In the genomic region with DNA sequence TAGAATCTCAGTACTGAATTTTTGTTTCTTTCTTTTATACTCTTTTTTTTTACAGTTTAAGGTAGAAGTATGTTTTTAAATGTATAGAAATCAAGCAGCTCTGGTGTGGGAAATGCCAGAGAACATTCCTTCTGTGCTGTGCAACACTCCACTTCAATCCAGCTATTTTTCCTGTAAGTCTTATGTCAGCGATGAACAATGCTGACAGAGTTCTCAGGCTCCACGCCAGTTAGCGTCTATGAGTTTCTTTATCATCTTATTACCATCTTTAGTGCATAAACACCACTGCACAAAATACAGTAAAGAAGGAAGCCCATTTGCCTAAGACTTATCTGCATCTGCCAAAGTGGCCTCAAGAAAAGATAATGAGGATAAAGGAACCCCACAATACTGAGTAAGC, we compare ENCODE assay signal across 22 mouse cellular contexts.
DNase-seq lines count a peak whose midpoint lies in the region; ATAC-seq and TF ChIP-seq lines count a peak whose summit lies in the region.
"Had no signal": no experiment of that assay in that cellular context is flagged by ENCODE, and none has a peak within 500 bp of the region (broad histone marks: within the 10 kb centered on the region; RNA-seq: fewer than 3 reads in every experiment).

No protein-coding gene starts in this region.

- POLR2A ChIA-PET in Patski (lab: Charles Lee): no interaction called here

- peak; percentile 62 for DNase-seq in embryonic facial prominence, embryonic 14.5 days (ENCODE audit: low spot score)
- no peak for DNase-seq in embryonic facial prominence, embryonic 10.5 days (ENCODE audit: low spot score)
- peak; percentile 35 for DNase-seq in limb, embryonic 14.5 days (ENCODE audit: low spot score)
- no peak for DNase-seq in limb, embryonic 10.5 days (ENCODE audit: low spot score)
- DNase-seq in 3T3-L1 (ENCODE audit: low read depth, low spot score) (peak; percentile 63), Patski (ENCODE audit: low read depth, low spot score) (no peak)
- DNase-seq in adrenal gland, adult 2 months: no peak
- DNase-seq in layer of hippocampus, adult 2 months (ENCODE audit: low spot score in 2 of 2): no peak
- DNase-seq: adrenal gland, postnatal 10 days; adrenal gland, postnatal 25 days; cerebellum, adult 11 months; cerebellum, adult 18-20 months; cerebellum, adult 8-10 months; cerebellum, adult 9-11 months; cerebellum, postnatal 14 days; cerebellum, postnatal 36 days; embryo, embryonic 11 days; forebrain, postnatal 0 days had no signal

- H3K4me1 ChIP-seq in embryonic facial prominence, embryonic 14.5 days (ENCODE audit: control insufficient read depth, insufficient read depth, low read length): no peaks in the 10 kb centered on the region
- H3K4me1 ChIP-seq in embryonic facial prominence, embryonic 10.5 days: no peaks in the 10 kb centered on the region
- no peaks in the 10 kb centered on the region for H3K4me1 ChIP-seq in limb, embryonic 14.5 days (ENCODE audit: control insufficient read depth, insufficient read depth, low read length)
- H3K4me1 ChIP-seq in limb, embryonic 10.5 days: 0 out of 2 replicates have a peak, but pooled peaks cover 5% of the 10 kb centered on the region
- H3K4me1 ChIP-seq: embryonic facial prominence, embryonic 12.5 days; forebrain, embryonic 13.5 days; forebrain, embryonic 15.5 days had no signal

- no peak overlapping the region for H3K4me3 ChIP-seq in embryonic facial prominence, embryonic 14.5 days (ENCODE audit: low read depth, low read length)
- H3K4me3 ChIP-seq in embryonic facial prominence, embryonic 10.5 days: no peak overlapping the region
- H3K4me3 ChIP-seq in limb, embryonic 14.5 days (replicated peaks; ENCODE audit: low read length): no peak overlapping the region
- H3K4me3 ChIP-seq in limb, embryonic 10.5 days: no peak overlapping the region
- no peak overlapping the region for H3K4me3 ChIP-seq in layer of hippocampus, adult 2 months
- H3K4me3 ChIP-seq: embryonic facial prominence, embryonic 12.5 days; embryonic facial prominence, embryonic 15.5 days; forebrain, embryonic 13.5 days; forebrain, embryonic 15.5 days had no signal

- H3K27ac ChIP-seq in embryonic facial prominence, embryonic 14.5 days (replicated peaks; ENCODE audit: low read depth, low read length): no peak overlapping the region
- no peak overlapping the region for H3K27ac ChIP-seq in embryonic facial prominence, embryonic 10.5 days (replicated peaks)
- H3K27ac ChIP-seq in limb, embryonic 14.5 days (replicated peaks; ENCODE audit: low read depth, low read length): no peak overlapping the region
- no peak overlapping the region for H3K27ac ChIP-seq in limb, embryonic 10.5 days
- no peak overlapping the region for H3K27ac ChIP-seq in layer of hippocampus, adult 2 months
- H3K27ac ChIP-seq: embryonic facial prominence, embryonic 12.5 days; embryonic facial prominence, embryonic 15.5 days; forebrain, embryonic 13.5 days; forebrain, embryonic 15.5 days had no signal

- ATAC-seq in embryonic facial prominence, embryonic 14.5 days (ENCODE audit: low read depth): no peak
- ATAC-seq in limb, embryonic 14.5 days (ENCODE audit: low FRiP score, low read depth): no peak
- peak; percentile 39 for ATAC-seq in Patski
- ATAC-seq: forebrain, embryonic 13.5 days; forebrain, embryonic 15.5 days; forebrain, postnatal 0 days had no signal

- no peak overlapping the region for H3K9ac ChIP-seq in embryonic facial prominence, embryonic 14.5 days (ENCODE audit: low read depth, low read length)
- no peak overlapping the region for H3K9ac ChIP-seq in limb, embryonic 14.5 days (ENCODE audit: low read depth, low read length, severe bottlenecking)
- H3K9ac ChIP-seq: embryonic facial prominence, embryonic 12.5 days; embryonic facial prominence, embryonic 15.5 days; forebrain, embryonic 13.5 days; forebrain, embryonic 15.5 days; forebrain, postnatal 0 days had no signal

- no peak overlapping the region for H3K4me2 ChIP-seq in embryonic facial prominence, embryonic 14.5 days (ENCODE audit: low read depth, low read length)
- H3K4me2 ChIP-seq in limb, embryonic 14.5 days (replicated peaks; ENCODE audit: low read depth, low read length, severe bottlenecking): no peak overlapping the region
- H3K4me2 ChIP-seq: embryonic facial prominence, embryonic 12.5 days; embryonic facial prominence, embryonic 15.5 days; forebrain, embryonic 13.5 days; forebrain, embryonic 15.5 days had no signal

- 57% methylated on average over 3 of the region's 3 CpGs for WGBS in embryonic facial prominence, embryonic 14.5 days
- WGBS in embryonic facial prominence, embryonic 10.5 days: 88% methylated on average over 3 of the region's 3 CpGs
- WGBS in limb, embryonic 14.5 days: 83% methylated on average over 3 of the region's 3 CpGs
- 92% methylated on average over 3 of the region's 3 CpGs for WGBS in limb, embryonic 10.5 days

- CTCF ChIA-PET in Patski (lab: Charles Lee): no interaction called here

- no peaks in the 10 kb centered on the region for H3K27me3 ChIP-seq in embryonic facial prominence, embryonic 14.5 days (replicated peaks; ENCODE audit: control insufficient read depth, insufficient read depth, low read length)
- H3K27me3 ChIP-seq in embryonic facial prominence, embryonic 10.5 days (replicated peaks; ENCODE audit: low read depth, poor library complexity, severe bottlenecking): no peaks in the 10 kb centered on the region
- H3K27me3 ChIP-seq in limb, embryonic 14.5 days (ENCODE audit: control insufficient read depth, insufficient read depth, low read length): no peaks in the 10 kb centered on the region
- no peaks in the 10 kb centered on the region for H3K27me3 ChIP-seq in limb, embryonic 10.5 days (ENCODE audit: low read depth, poor library complexity, severe bottlenecking)
- peaks cover 6% of the 10 kb centered on the region for H3K27me3 ChIP-seq in Patski
- H3K27me3 ChIP-seq: embryonic facial prominence, embryonic 12.5 days; embryonic facial prominence, embryonic 15.5 days had no signal

- TF ChIP-seq CTCF in Patski (IDR thresholded peaks at IDR 0.05): no peak
- no peak for TF ChIP-seq CTCF in layer of hippocampus, adult 2 months (conservative IDR thresholded peaks at IDR 0.05)

- no peaks in the 10 kb centered on the region for H3K36me3 ChIP-seq in embryonic facial prominence, embryonic 14.5 days (ENCODE audit: control insufficient read depth, insufficient read depth, low read length)
- H3K36me3 ChIP-seq in embryonic facial prominence, embryonic 10.5 days (replicated peaks): no peaks in the 10 kb centered on the region
- H3K36me3 ChIP-seq in limb, embryonic 14.5 days (ENCODE audit: control insufficient read depth, insufficient read depth, low read length): no peaks in the 10 kb centered on the region
- H3K36me3 ChIP-seq in limb, embryonic 10.5 days: no peaks in the 10 kb centered on the region
- H3K36me3 ChIP-seq: embryonic facial prominence, embryonic 12.5 days; embryonic facial prominence, embryonic 15.5 days; forebrain, embryonic 15.5 days had no signal

- in situ Hi-C loops in Patski (cut with MboI; ENCODE audit: low pct_unique_long_range_greater_than_20kb): no loop called here

- no peak for TF ChIP-seq POLR2A in limb, embryonic 14.5 days (IDR thresholded peaks at IDR 0.05; ENCODE audit: borderline replicate concordance, extremely low read depth, insufficient read depth, insufficient read length)

- H3K9me3 ChIP-seq in embryonic facial prominence, embryonic 14.5 days (ENCODE audit: control insufficient read depth, low read length): no peaks in the 10 kb centered on the region
- H3K9me3 ChIP-seq in embryonic facial prominence, embryonic 10.5 days: no peaks in the 10 kb centered on the region
- no peaks in the 10 kb centered on the region; the same call in 1 of the 2 replicates for H3K9me3 ChIP-seq in limb, embryonic 14.5 days (ENCODE audit: control insufficient read depth, low read length)
- H3K9me3 ChIP-seq in limb, embryonic 10.5 days (replicated peaks): no peaks in the 10 kb centered on the region
- H3K9me3 ChIP-seq: embryonic facial prominence, embryonic 12.5 days; embryonic facial prominence, embryonic 15.5 days; forebrain, embryonic 13.5 days; forebrain, embryonic 15.5 days had no signal

Comparison
In these comparisons a context has a peak if more than half of its experiments do, and no peak if none do; other contexts are left out.
1. DNase-seq: peak in embryonic facial prominence, embryonic 14.5 days (single experiment), limb, embryonic 14.5 days (single experiment) and 3T3-L1 (single experiment); none in embryonic facial prominence, embryonic 10.5 days (single experiment), limb, embryonic 10.5 days (single experiment), Patski (single experiment), adrenal gland, adult 2 months (single experiment) and layer of hippocampus, adult 2 months (0 of 2).